Mouse (Mus musculus): Measurements from ENCODE around the gene Zfp9. TPM values are rescaled to one million over a fixed set of nuclear protein-coding genes. Genes with fewer than 3 reads are reported as not detected.

The Zfp9 gene
- polyA plus RNA-seq (2012; rRNA removed): 0.17 and 0.29 TPM in 2 replicates

GRCm38 (mm10) chr6:118478957-118479708, at the start of gene Zfp9:
Zfp9 (minus strand) TSS chr6:118479320.
- H3K4me3 ChIP-seq (ENCODE audit: low read depth, low read length): peak within 1 kb of the TSS; percentile 68
- no peaks in the 10 kb centered on the region; the same call in 1 of the 2 replicates for H3K27me3 ChIP-seq (ENCODE audit: control insufficient read depth, insufficient read depth, low read length)
- no peak for TF ChIP-seq CTCF (IDR thresholded peaks at IDR 0.05; ENCODE audit: extremely low read depth, insufficient read length, insufficient replicate concordance, low read depth, low read length)
- peak; percentile 60 for TF ChIP-seq POLR2A (IDR thresholded peaks at IDR 0.05; ENCODE audit: low read depth, low read length)
- no peaks in the 10 kb centered on the region for H3K36me3 ChIP-seq (ENCODE audit: control insufficient read depth, insufficient read depth, low read length)
- H3K4me1 ChIP-seq (ENCODE audit: control insufficient read depth, insufficient read depth, insufficient read length, low read length): no peaks in the 10 kb centered on the region
- peak within 1 kb of the TSS; percentile 35 for H3K27ac ChIP-seq (ENCODE audit: insufficient read depth, low read depth, low read length)
- 2% methylated on average over 47 of the region's 57 CpGs for WGBS

- TF ChIP-seq POLR2A (IDR thresholded peaks at IDR 0.05; ENCODE audit: low read depth, low read length): no peak
- TF ChIP-seq CTCF (IDR thresholded peaks at IDR 0.05; ENCODE audit: extremely low read depth, insufficient read length, insufficient replicate concordance, low read depth, low read length): no peak
- no peaks in the 10 kb centered on the region for H3K4me1 ChIP-seq (ENCODE audit: control insufficient read depth, insufficient read depth, insufficient read length, low read length)
- H3K4me3 ChIP-seq (ENCODE audit: low read depth, low read length): no peak overlapping the region
- no peak overlapping the region for H3K27ac ChIP-seq (ENCODE audit: insufficient read depth, low read depth, low read length)
- no peaks in the 10 kb centered on the region for H3K27me3 ChIP-seq (ENCODE audit: control insufficient read depth, insufficient read depth, low read length)
- peaks cover 26% of the 10 kb centered on the region for H3K36me3 ChIP-seq (ENCODE audit: control insufficient read depth, insufficient read depth, low read length)
- WGBS: 94% methylated on average over 7 of the region's 7 CpGs
These were observed 41.5 kb upstream of the Zfp9 start for GRCm38 (mm10) chr6:118520668-118521067.

- H3K36me3 ChIP-seq (ENCODE audit: control insufficient read depth, insufficient read depth, low read length): peaks cover 7% of the 10 kb centered on the region; the same call in 1 of the 2 replicates
- no peak overlapping the region for H3K4me3 ChIP-seq (ENCODE audit: low read depth, low read length)
- H3K4me1 ChIP-seq (ENCODE audit: control insufficient read depth, insufficient read depth, insufficient read length, low read length): no peaks in the 10 kb centered on the region
- 93% methylated on average over 12 of the region's 12 CpGs for WGBS
- H3K27ac ChIP-seq (ENCODE audit: insufficient read depth, low read depth, low read length): no peak overlapping the region
- no peak for TF ChIP-seq POLR2A (IDR thresholded peaks at IDR 0.05; ENCODE audit: low read depth, low read length)
- TF ChIP-seq CTCF (IDR thresholded peaks at IDR 0.05; ENCODE audit: extremely low read depth, insufficient read length, insufficient replicate concordance, low read depth, low read length): no peak
- H3K27me3 ChIP-seq (ENCODE audit: control insufficient read depth, insufficient read depth, low read length): no peaks in the 10 kb centered on the region
These were observed 34.4 kb upstream of the Zfp9 start for GRCm38 (mm10) chr6:118513335-118514012.

- no peaks in the 10 kb centered on the region for H3K27me3 ChIP-seq (ENCODE audit: control insufficient read depth, insufficient read depth, low read length)
- WGBS: 87% methylated on average over 7 of the region's 7 CpGs
- no peak overlapping the region for H3K27ac ChIP-seq (ENCODE audit: insufficient read depth, low read depth, low read length)
- H3K4me3 ChIP-seq (ENCODE audit: low read depth, low read length): no peak overlapping the region
- no peak for TF ChIP-seq CTCF (IDR thresholded peaks at IDR 0.05; ENCODE audit: extremely low read depth, insufficient read length, insufficient replicate concordance, low read depth, low read length)
- no peak for TF ChIP-seq POLR2A (IDR thresholded peaks at IDR 0.05; ENCODE audit: low read depth, low read length)
- H3K36me3 ChIP-seq (ENCODE audit: control insufficient read depth, insufficient read depth, low read length): no peaks in the 10 kb centered on the region
- no peaks in the 10 kb centered on the region for H3K4me1 ChIP-seq (ENCODE audit: control insufficient read depth, insufficient read depth, insufficient read length, low read length)
These were observed 19.9 kb upstream of the Zfp9 start for GRCm38 (mm10) chr6:118499010-118499409.

GRCm38 (mm10) chr6:118482125-118482524, 3.0 kb upstream of the Zfp9 start:
- Histone ChIP-seq H3K4me1 (ENCODE audit: control insufficient read depth, insufficient read depth, insufficient read length, low read length) (no peaks in the 10 kb centered on the region), H3K27me3 (ENCODE audit: control insufficient read depth, insufficient read depth, low read length) (no peaks in the 10 kb centered on the region; the same call in 1 of the 2 replicates), H3K27ac (ENCODE audit: insufficient read depth, low read depth, low read length) (no peak overlapping the region), H3K4me3 (ENCODE audit: low read depth, low read length) (no peak overlapping the region), H3K36me3 (ENCODE audit: control insufficient read depth, insufficient read depth, low read length) (no peaks in the 10 kb centered on the region)
- TF ChIP-seq POLR2A (IDR thresholded peaks at IDR 0.05; ENCODE audit: low read depth, low read length) (no peak), CTCF (IDR thresholded peaks at IDR 0.05; ENCODE audit: extremely low read depth, insufficient read length, insufficient replicate concordance, low read depth, low read length) (no peak)
- WGBS: 82% methylated on average over 1 of the region's 1 CpGs

GRCm38 (mm10) chr6:118477875-118478785, 990 bp downstream of the Zfp9 start:
- Histone ChIP-seq H3K27ac (ENCODE audit: insufficient read depth, low read depth, low read length) (no peak overlapping the region), H3K4me3 (ENCODE audit: low read depth, low read length) (peak overlapping the region; percentile 48), H3K27me3 (ENCODE audit: control insufficient read depth, insufficient read depth, low read length) (no peaks in the 10 kb centered on the region; the same call in 1 of the 2 replicates), H3K4me1 (ENCODE audit: control insufficient read depth, insufficient read depth, insufficient read length, low read length) (no peaks in the 10 kb centered on the region), H3K36me3 (ENCODE audit: control insufficient read depth, insufficient read depth, low read length) (no peaks in the 10 kb centered on the region)
- TF ChIP-seq POLR2A (IDR thresholded peaks at IDR 0.05; ENCODE audit: low read depth, low read length) (no peak), CTCF (IDR thresholded peaks at IDR 0.05; ENCODE audit: extremely low read depth, insufficient read length, insufficient replicate concordance, low read depth, low read length) (no peak)
- WGBS: 57% methylated on average over 10 of the region's 10 CpGs

Measured in small intestine, adult 2 months (tissue).